Mouse (Mus musculus) stomach, embryonic 14.5 days (tissue): ENCODE results near the gene Cyba. TPM values are rescaled to one million over a fixed set of nuclear protein-coding genes. Genes with fewer than 3 reads are reported as not detected.

ENCODE experiments used
- ATAC-seq: fragments of 200-750 bp; cut with Nextera tagmentation; 2 replicates; pipeline ENCODE4 v1.8.0; 2017; ENCODE audit warnings: low read depth, moderate TSS enrichment; ENCODE audit not compliant: insufficient number of reproducible peaks, insufficient read depth, low FRiP score
- H3K27ac ChIP-seq: fragments of 300-500 bp; sonication (generic); 2 replicates; pipeline ENCODE4 v1.5.1; 2014; ENCODE audit warnings: mild to moderate bottlenecking, low read length, moderate library complexity, mixed read lengths
- H3K27me3 ChIP-seq: fragments of 300-500 bp; sonication (generic); 2 replicates; pipeline ENCODE4 v1.6.1; 2014; ENCODE audit warnings: low read length, control low read depth, mixed read lengths; ENCODE audit not compliant: control insufficient read depth, insufficient read depth
- H3K36me3 ChIP-seq: fragments of 300-500 bp; sonication (generic); 2 replicates; pipeline ENCODE4 v1.6.1; 2014; ENCODE audit warnings: mild to moderate bottlenecking, control low read depth, low read length, moderate library complexity, mixed read lengths; ENCODE audit not compliant: control insufficient read depth, insufficient read depth
- H3K4me1 ChIP-seq: fragments of 300-500 bp; sonication (generic); 2 replicates; pipeline ENCODE4 v1.6.1; 2014; ENCODE audit warnings: low read length, control low read depth, mixed read lengths; ENCODE audit not compliant: control insufficient read depth, insufficient read depth
- H3K4me2 ChIP-seq: fragments of 300-500 bp; sonication (generic); replicated peaks from 2 replicates; pipeline ENCODE4 v1.6.1; 2014; ENCODE audit warnings: low read depth, low read length, control low read depth
- H3K4me3 ChIP-seq: fragments of 300-500 bp; sonication (generic); 2 replicates; pipeline ENCODE4 v1.5.1; 2014; ENCODE audit warnings: low read depth, low read length, control low read depth
- H3K9ac ChIP-seq: fragments of 300-500 bp; sonication (generic); replicated peaks from 2 replicates; pipeline ENCODE4 v1.6.1; 2014; ENCODE audit warnings: low read depth, mild to moderate bottlenecking, control low read depth, low read length, moderate library complexity, mixed read lengths
- H3K9me3 ChIP-seq: fragments of 300-500 bp; sonication (generic); 2 replicates; pipeline ENCODE4 v1.6.1; 2016; ENCODE audit warnings: low read depth, low read length, control low read depth; ENCODE audit not compliant: control insufficient read depth
- WGBS: fragments of 180-500 bp; shearing (Covaris S2); extraction: QIAGEN DNeasy Blood & Tissue Kit; methylation state at CpG from one replicate; pipeline ENCODE4 v1.1.7; 2014; 5-methylcytosine and 5-hydroxymethylcytosine counted together
- polyA plus RNA-seq: library from polyadenylated mRNA; unstranded; fragments of >200 nt; fragmentation: Nextera tagmentation; extraction: Ambion mirVana; gene quantifications from 2 replicates; pipeline ENCODE4 v1.2.1, GENCODE M21; 2014

The Cyba gene
- polyA plus RNA-seq, 1 experiment from 2014 or later = 202 TPM

GRCm38 (mm10) chr8:122442781-122443180 is 10.1 kb upstream of the Cyba start:
- H3K27ac ChIP-seq = peak overlapping the region; percentile 71; the same call in 1 of the 2 replicates
- peak overlapping the region; percentile 89 for H3K4me2 ChIP-seq
- H3K4me1 ChIP-seq = peaks cover 20% of the 10 kb centered on the region
- peak overlapping the region; percentile 71 for H3K9ac ChIP-seq
- no peaks in the 10 kb centered on the region for H3K27me3 ChIP-seq
- no peaks in the 10 kb centered on the region for H3K9me3 ChIP-seq
- H3K36me3 ChIP-seq = peaks cover 5% of the 10 kb centered on the region
- 2% methylated on average over 12 of the region's 12 CpGs for WGBS
- ATAC-seq = no peak; the same call in 1 of the 2 replicates
- H3K4me3 ChIP-seq = peak overlapping the region; percentile 71

- H3K4me2 ChIP-seq = peak overlapping the region; percentile 89
These were observed 9.6 kb upstream of the Cyba start for GRCm38 (mm10) chr8:122442356-122442755.

DNA sequence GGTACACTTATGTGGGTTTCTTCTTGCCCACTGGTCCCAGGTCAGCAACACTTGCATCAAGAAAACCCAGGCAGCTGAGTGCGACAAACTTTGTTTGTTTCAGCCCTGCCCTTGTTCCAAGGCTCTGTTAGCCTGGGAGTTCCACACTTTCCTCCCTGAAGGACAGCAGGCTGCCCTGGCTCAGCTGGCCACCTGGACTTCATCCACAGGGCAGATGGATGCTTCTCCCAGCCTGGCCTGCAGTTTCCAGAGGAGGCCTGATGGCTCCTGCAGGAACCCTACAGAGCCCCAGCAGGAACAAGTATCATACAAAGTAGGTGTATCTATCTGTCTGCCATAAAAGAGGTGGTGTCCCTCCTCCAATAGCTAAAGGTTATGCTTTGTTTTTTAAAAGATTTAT is 8.6 kb upstream of the Cyba start:
- Histone ChIP-seq H3K4me3 (no peak overlapping the region), H3K27me3 (no peaks in the 10 kb centered on the region), H3K36me3 (peaks cover 11% of the 10 kb centered on the region), H3K4me2 (no peak overlapping the region), H3K27ac (no peak overlapping the region), H3K9ac (no peak overlapping the region), H3K9me3 (no peaks in the 10 kb centered on the region), H3K4me1 (peaks cover 23% of the 10 kb centered on the region)
- WGBS = 80% methylated on average over 1 of the region's 1 CpGs
- ATAC-seq = no peak

More at GRCm38 (mm10) chr8:122442356-122442755, 9.6 kb upstream of the Cyba start:
- ATAC-seq = no peak
- peaks cover 23% of the 10 kb centered on the region for H3K4me1 ChIP-seq
- peak overlapping the region; percentile 71; the same call in 1 of the 2 replicates for H3K27ac ChIP-seq
- peak overlapping the region; percentile 71 for H3K9ac ChIP-seq
- H3K4me3 ChIP-seq = peak overlapping the region; percentile 71
- H3K9me3 ChIP-seq = no peaks in the 10 kb centered on the region
- H3K27me3 ChIP-seq = no peaks in the 10 kb centered on the region
- H3K36me3 ChIP-seq = peaks cover 5% of the 10 kb centered on the region
- 21% methylated on average over 7 of the region's 7 CpGs for WGBS

- Histone ChIP-seq H3K27ac (no peak overlapping the region), H3K4me3 (no peak overlapping the region), H3K27me3 (no peaks in the 10 kb centered on the region), H3K36me3 (peaks cover 14% of the 10 kb centered on the region), H3K4me2 (no peak overlapping the region), H3K4me1 (peaks cover 14% of the 10 kb centered on the region), H3K9ac (no peak overlapping the region), H3K9me3 (no peaks in the 10 kb centered on the region)
- ATAC-seq = no peak
- 96% methylated on average over 16 of the region's 16 CpGs for WGBS
These were observed 6.6 kb upstream of the Cyba start for GRCm38 (mm10) chr8:122439336-122439735.

- Histone ChIP-seq H3K4me3 (no peak overlapping the region), H3K4me2 (peak overlapping the region; percentile 14; the same call in 1 of the 2 replicates), H3K27me3 (no peaks in the 10 kb centered on the region), H3K4me1 (peaks cover 18% of the 10 kb centered on the region), H3K36me3 (peaks cover 14% of the 10 kb centered on the region), H3K9ac (no peak overlapping the region), H3K27ac (peak overlapping the region; percentile 84), H3K9me3 (no peaks in the 10 kb centered on the region)
- ATAC-seq = peak; percentile 47; the same call in 1 of the 2 replicates
- WGBS = 80% methylated on average over 13 of the region's 13 CpGs
These were observed 5.1 kb upstream of the Cyba start for GRCm38 (mm10) chr8:122437708-122438331.

- Histone ChIP-seq H3K4me2 (no peak overlapping the region), H3K9ac (no peak overlapping the region), H3K4me1 (peaks cover 18% of the 10 kb centered on the region), H3K27ac (no peak overlapping the region), H3K36me3 (peaks cover 14% of the 10 kb centered on the region), H3K4me3 (no peak overlapping the region), H3K9me3 (no peaks in the 10 kb centered on the region), H3K27me3 (no peaks in the 10 kb centered on the region)
- WGBS = 88% methylated on average over 20 of the region's 20 CpGs
- ATAC-seq = no peak
These were observed 3.9 kb upstream of the Cyba start for GRCm38 (mm10) chr8:122436586-122437125.

DNA sequence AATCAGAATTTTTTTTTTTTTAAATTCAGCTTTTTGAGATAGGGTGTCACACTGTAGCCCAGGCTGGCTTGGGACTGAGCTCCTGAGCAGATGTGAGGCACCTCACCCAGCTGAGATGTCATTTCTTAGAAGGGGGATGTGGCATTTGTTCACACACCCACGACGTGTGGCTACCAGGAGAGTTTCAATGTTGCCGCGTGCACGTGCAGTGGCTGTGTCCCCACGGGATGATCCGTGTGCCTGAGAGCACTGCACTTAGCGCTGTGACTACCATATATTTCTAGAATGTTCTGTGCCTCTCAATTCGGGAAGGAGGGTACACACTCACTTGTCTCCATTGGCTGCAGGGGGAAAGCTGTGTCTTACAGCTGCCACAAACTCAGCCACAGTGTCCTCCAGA is 3.4 kb upstream of the Cyba start:
- ATAC-seq = no peak
- H3K9ac ChIP-seq = no peak overlapping the region
- 94% methylated on average over 9 of the region's 9 CpGs for WGBS
- peaks cover 14% of the 10 kb centered on the region for H3K36me3 ChIP-seq
- H3K9me3 ChIP-seq = no peaks in the 10 kb centered on the region
- H3K4me2 ChIP-seq = no peak overlapping the region
- no peak overlapping the region for H3K27ac ChIP-seq
- H3K4me1 ChIP-seq = peaks cover 22% of the 10 kb centered on the region
- no peak overlapping the region for H3K4me3 ChIP-seq
- no peaks in the 10 kb centered on the region for H3K27me3 ChIP-seq

DNA sequence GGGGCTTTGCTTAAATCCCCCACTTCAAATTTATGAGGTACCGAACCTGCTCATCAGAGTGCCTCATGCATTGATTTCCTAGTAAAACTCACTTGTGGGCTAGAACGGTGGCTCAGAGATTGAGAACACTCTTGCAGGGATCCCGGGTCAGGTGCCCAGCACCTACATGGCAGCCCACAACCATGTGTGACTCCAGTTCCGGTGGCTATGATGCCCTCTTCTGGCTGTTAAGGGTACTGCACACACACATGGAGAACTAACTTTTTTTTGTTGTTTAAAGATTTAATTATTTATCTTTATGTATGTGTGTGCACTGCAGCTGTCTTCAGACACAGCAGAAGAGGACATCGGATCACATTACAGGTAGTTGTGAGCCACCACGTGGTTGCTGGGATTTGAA is 2.6 kb upstream of the Cyba start:
- Histone ChIP-seq H3K27ac (no peak overlapping the region), H3K27me3 (no peaks in the 10 kb centered on the region), H3K4me3 (no peak overlapping the region), H3K36me3 (peaks cover 14% of the 10 kb centered on the region), H3K4me1 (peaks cover 22% of the 10 kb centered on the region), H3K9me3 (no peaks in the 10 kb centered on the region), H3K9ac (no peak overlapping the region), H3K4me2 (no peak overlapping the region)
- no peak for ATAC-seq
- WGBS = 88% methylated on average over 6 of the region's 6 CpGs
